Mouse (Mus musculus) NIH3T3 (cell line): ENCODE data around the gene Map3k6.

Experiments
- DNase-seq: peaks from one replicate; pipeline ENCODE4 v3.0.0-alpha.2; 2012; ENCODE audit warnings: low read depth

The Map3k6 gene

DNA sequence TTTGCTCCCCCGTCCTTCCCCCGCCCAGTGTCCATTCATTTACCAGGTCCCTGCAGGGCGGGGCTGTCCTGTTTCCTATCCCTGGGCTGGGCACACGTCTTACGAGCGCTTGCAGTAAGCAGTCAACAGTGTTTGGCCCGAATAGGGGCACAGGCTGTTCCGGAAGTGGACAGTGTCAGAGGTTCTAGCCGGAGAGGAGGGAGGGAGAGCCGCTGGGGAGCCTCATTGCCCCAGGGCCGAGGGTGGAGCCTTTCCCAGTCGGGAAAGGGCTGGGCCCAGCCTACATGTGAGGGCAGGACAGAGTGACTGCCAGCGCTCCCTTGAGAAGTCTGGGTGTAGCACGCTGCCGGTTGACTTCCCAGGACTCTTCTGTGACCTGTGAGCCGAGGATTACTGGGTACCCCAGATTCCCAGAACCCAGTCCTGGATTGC lies at the start of gene Map3k6:
TSS of gene Map3k6 (plus strand) at position 329 of the 432 bp plus-strand sequence.
- peak; percentile 67 for DNase-seq

DNA sequence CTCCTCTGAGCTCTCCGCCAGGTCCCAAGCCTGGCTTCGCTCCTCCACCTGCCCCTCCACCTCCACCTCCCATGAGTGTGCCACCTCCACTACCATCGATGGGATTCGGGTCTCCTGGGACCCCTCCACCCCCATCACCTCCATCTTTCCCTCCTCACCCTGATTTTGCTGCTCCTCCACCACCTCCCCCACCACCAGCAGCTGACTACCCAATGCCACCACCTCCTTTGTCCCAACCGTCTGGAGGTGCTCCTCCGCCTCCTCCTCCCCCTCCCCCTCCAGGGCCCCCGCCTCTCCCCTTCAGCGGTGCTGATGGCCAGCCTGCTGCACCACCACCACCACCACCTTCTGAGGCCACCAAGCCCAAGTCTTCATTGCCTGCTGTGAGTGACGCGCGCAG lies 46.1 kb upstream of the Map3k6 start:
- no peak for DNase-seq

DNA sequence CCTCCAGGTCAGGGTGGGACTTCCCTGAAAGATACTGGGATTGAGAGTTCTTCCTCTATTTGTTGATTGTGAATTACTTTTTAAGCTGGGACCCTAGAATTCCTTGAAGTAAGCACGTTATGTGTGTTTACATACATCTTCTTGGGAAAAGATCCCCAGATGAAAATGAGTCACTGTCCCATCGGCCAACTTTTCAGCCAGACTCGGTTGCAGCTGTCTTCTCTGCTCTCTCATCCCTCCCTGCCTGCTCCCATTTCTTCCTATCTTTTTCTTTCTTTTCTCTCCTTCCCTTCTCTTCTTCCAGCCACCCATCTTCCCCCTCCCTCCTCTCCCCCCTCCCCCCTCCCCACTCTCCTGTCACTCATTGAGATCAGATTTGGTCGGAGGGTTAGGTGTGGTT lies 45.6 kb upstream of the Map3k6 start:
- no peak for DNase-seq

DNA sequence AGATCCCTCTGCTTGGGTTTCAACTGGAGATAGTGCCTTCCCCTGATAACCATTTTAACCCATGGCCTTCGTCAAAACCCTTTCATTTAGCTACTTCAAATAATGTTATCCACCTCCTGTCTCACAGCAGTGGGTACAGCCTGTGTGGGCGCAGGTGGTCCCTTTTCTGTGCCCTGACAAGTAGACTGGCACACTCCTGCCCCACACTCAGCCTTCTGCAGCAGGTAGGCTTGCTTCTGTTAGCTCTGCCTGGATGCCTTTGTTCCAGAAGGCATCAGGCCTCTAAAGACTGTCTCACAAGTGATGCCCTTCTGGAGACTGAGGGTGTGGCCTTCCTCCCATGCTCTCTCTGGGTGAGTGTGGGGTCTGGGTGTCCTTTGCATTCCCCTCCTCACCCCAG lies 44.5 kb upstream of the Map3k6 start:
- no peak for DNase-seq

DNA sequence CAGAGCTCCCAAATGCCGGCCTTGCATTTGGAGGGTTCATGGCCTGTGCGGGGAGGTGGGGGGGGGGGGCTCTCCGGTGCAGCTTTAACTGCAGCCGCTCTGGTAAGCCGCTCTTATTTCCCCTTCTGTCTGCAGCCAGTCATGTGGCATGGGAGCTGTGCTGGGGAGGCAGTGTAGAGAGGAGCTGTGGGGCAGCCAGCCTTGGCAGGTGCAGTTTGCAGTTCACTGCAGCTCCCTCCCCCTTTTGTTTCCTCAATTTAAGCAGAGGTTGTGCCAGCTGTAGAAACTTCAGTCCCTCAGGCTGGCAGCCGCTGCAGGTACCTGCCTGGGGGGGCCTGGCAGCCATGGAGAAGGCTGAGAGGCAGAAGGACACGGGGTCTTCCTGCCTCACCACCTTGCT lies 43.8 kb upstream of the Map3k6 start:
- no peak for DNase-seq

DNA sequence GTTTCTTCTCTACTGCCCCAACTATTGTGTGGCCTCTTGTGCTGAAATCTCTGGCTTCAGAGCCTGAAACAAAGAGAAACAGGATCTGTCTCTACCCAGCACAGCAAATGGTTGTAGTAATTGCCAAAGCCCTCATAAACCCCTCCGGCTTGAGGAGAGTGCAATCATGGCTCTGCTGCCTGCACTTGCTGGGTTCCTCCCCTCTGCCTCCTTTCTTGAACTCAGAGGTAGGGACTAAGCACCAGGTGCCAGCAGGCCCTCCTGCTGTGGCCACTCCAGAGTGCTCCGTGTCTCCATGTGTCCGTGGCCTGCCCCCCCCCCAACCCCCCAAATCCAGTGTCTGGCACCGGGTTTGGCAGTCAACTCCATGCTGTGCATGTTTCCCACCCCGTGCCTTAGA lies 43.3 kb upstream of the Map3k6 start:
- no peak for DNase-seq

DNA sequence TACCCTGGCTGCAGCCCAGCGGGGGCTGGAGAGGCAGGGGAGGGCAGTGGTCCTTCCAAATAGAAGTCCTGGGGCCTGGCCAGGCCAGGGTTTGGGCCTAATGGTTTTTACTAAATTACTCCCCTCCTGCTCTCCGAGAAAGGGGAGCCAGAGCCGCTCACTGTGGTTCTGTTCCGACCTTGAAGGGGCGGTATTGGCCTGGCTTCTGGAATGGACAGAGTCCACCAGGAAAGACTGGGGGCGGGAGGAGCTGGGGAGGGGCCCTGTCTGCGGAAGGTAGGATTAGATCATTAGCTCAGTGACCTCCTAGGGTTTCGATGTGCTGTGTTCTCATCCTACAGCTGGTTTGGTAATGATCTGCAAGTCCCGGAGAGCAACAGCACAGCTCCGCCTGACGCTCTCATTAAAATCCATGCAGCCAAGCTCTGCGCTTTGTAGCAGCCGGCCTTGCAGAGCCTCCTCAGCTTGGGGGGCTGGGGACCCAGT lies 42.8 kb upstream of the Map3k6 start:
- DNase-seq, result no peak

DNA sequence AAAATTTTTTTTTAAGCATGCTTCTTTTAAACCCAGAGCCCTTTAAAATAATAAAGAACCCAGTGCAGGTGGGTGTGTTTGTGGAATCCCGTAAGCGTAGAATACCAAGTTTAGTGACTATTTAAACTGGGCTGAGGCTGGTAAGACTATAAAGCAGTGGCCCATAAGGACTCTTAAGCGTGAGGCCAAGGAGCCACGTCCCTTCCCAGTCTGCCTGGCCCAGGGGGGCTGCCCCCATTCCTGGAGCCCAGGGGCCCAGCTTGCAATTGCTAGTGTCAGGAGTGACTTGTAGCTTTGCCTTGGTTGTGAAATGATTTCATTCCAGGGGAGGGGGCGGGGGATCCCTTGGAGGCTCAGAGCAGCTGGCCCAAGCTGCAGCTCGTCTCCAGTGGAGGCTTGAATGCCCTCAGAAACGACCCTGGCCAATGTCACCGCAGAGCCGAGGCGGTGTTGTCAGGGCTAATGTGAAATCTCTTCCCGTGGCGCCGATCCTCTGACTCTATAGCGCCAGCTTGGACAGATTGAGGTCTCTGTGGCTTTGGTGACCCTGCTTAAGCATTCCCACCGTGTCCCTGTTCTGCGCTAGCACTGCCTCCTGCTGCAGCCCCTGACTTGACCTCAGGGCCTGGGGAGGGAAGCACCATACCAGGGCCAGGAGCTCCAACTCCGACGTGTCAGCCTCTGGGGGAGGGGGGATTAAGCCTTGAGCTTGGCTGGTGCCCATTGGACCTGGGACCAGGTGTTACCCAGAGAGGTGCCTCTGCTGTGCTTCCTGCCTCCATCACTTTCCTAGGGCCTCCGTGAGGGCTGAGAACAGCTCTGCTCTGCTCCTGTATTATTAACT lies 42.1 kb upstream of the Map3k6 start:
- DNase-seq, result no peak

DNA sequence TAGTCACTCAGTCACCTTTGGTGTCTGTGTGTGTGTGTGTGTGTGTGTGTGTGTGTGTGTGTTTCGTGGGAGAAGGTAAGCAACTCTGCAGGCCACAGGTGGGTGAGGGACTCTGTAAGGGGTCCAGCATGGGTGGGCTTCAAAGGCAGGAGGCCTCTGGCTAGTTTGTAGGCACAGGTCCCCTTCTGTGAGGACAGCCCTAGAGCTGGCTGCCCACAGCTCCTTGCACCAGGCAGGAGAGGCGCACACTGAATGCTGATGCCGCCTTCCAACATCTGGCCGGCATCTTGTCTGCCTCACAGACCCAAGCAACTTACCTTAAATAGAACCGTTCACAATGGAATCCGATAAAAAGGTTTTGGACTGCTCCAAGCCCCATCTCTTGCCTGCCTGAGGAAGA lies 40.9 kb upstream of the Map3k6 start:
- no peak for DNase-seq

DNA sequence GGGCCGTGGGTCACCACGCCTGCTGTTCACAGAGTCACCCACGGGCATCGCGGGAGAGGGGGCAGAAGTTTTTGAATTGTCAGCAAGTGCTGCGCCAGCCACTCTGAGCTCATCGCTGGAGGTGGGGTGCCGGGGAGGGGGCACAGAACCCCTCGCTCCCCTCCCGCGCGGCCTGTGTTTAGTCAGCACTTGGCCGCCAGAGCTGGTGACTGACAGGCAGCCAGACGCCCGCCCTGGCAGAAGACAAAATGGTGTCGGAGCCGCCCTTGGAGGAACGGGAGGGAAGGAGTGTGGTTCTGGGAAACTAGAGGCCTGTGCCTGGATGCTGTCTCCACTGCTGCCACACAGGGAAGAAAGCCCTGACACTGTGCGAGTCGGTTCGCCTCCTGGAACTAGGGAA lies 40.3 kb upstream of the Map3k6 start:
- DNase-seq, result no peak

DNA sequence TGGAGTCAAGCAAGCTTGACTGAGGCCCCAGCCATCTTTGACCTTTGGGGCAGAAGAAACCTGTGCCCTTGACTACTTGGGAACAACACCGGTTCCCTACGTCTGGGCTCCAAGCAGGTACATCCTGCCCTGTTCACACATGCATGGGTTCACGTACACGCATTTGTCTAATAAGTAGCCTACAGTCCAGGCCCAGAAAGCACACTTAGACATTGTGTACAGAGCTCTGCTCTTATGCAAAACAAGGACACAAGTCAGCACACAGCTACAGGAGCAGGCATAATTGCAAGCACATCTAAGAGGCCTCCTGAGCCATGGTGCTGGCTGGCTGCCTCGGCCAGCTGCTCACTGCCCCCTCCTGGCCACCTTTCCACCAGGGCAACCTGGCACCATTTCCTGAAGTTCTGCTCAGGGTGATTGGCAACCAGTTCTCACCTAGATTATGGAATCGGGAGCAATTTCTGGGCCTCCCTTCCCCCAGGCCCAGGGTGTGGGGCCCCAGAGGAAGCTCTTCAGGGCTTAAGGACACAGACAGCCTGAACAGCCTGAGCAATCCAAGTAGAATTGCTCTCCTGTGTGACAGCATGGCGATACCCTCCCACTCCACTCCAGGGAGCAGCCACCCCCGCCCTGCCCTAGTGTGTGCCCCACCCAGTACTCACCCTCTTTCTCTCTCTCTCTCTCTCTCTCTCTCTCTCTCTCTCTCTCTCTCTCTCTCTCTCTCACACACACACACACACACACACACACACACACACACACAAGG lies 39.4 kb upstream of the Map3k6 start:
- DNase-seq, result peak; percentile 81

DNA sequence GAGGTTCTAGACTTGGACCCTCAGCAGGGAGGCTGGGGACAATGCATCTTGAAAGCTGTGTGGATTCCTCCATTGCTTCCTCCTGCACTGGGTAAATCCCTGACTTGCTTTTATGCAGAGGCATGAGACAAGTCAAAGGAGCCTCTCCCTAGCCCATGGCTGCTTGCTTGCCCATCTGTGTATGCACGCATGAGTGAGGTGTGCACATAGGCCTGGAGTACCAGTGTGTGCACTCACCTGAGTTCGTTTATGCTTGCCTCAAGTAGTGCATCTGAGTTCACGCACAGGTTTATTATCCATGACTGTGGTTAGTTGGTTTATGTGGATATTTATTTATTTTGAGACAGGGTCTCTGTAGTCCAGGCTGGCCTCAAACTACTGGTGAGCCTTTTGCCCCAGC lies 38.4 kb upstream of the Map3k6 start:
- DNase-seq, result no peak

DNA sequence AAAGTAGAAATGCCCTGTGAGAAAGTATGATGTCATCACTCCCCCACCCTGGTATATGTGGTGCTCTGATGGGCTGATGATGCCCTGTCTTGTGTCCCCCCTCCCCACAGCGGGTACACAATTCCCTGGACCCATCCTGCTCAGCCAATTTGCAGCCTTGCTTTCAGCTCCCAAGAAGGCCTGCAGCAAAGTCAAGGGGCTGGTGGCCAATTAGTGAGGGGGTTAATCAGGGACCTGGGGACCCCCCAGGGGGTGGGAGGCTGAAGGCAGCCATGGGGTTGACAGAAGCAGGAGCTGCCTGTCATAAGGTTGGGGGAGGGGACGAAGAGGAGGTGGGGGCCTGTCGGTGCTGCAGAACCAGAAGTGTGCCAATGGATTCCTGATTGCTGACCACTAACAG lies 37.0 kb upstream of the Map3k6 start:
- no peak for DNase-seq

DNA sequence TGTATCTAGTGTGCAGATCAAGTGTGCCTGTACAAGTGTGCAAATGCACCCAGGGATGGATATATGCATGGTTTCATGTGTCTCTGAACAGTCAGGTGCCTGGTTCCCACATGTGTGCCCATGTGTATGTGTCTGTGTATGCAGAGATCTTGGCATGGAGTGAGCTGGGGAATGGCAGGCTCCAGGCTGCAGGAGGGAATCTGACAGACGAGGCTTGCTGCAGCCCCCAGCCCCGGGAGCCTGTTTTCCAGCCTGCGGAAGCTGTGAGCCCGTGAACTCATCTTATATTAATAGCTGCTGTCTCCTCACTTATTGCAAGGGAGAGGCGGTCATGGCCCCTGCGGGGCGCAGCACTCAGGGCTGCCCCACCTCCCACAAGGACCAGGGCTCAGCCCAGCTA lies 36.2 kb upstream of the Map3k6 start:
- no peak for DNase-seq

DNA sequence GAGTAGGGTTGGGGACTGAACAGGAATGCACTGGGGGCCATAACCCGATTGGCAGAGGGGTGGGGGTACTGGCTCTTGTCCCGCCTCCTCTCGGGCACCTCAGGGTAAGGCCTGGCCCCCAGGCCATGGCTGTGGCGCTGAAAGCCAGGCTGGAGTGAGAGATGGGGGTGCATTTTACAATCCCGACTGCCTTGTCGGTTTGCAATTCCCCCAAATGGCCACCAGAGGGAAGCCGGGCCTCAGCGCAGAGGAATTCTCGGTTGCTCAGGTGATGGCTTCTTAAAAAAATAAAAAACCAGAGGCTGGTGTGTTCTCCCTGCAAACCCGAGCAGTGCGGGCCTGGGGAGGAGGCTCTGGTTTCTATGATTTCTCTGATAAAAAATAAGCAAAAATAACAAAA lies 31.3 kb upstream of the Map3k6 start:
- DNase-seq, result peak; percentile 78

DNA sequence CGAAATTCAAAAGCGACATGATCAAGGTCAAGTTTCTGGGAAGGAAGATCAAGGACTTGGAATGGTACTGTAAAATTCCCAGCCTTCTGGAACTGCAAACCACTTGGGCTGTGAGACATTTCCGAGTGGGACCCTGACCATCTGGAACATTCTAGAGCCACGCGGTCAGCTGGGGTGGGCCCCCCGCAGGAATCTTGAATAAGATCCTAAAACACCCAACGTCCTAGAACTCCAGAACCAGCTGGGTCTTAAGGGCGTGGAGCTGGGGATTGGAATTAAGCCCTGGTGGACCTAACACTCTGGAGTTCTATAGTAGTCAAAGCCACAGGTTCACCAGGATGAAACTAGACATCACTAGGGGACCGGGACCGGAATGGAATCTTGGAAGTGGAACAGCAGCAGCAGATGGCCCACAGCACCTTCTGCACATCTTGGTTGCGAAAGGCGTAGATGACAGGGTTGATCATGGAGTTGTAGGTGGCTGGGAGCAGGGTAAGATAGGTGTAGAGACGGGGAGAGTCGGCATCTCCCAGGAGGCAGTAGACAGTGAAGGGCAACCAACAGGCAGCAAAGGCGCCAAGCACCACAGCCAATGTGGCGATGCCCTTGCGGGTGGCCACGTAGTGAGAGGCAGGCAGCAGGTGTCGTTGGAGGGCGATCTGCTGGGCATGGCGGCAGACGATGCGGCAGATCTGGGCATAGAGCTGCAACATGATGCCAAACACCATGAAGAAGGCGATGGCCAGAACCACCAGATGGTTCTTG lies 30.4 kb upstream of the Map3k6 start:
- no peak for DNase-seq

DNA sequence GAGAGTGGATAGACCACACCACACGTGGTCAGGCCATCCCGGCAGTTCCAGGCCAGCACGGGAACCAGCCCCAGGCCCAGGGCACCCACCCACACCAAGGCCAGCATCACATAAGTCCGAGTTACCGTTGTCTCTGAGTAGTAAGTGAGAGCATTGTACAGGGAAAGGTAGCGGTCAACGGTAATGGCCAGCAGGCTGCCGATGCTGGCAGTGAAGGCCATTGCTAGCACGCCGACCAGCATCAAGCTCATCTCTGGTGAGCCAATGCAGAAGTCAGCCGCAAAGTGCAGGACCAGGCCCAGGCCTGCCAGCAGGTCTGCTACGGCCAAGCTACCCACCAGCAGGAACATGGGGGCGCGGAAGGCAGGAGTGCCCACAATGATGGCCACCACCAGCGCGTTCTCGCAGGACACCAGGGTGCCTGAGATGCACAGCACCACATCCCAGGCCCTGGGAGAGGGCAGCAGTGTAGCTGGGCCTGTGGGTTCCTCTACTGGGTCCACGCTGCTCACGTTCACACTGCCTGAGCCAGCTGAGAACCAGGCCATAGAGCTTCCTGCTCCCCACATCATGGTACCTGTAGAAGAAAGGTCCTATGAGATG lies 29.7 kb upstream of the Map3k6 start:
- no peak for DNase-seq

DNA sequence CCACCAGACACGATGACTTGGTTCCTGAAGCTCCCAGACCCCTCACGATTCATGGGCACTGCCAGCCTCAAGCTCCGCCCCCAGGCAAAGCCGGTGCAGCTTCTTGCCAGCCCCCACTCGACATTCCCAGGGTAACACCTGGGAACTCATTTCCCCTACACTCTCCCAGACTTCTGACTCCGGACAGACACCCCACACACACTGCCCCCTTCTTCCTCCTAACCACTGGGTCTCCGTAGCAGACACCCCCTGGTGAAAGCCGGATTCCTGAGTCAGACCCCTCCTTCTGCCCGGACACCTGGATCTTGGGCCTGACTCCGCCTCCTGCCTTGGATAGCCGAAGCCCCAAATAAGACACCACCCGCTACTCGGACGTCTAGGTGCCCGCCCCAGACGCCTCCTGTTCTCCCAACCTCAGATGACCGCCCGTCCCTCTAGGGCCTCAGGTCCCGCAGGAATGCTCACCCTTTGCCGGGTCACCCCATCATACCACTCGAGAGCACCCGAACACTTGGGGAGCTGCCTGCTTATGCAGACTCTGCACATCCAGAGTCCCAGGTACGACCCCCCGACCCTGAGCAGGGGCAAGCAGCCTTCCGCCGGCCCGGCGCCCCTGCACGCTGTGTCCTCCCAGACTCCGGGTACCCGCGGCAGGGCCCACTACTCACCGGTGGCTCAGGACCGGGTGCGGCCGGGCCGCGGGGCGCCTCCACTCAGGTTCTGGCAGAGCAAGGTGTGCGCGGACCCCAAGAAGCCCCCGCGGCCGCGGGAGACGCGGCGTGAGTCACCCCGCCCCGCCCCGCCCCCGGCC lies 28.7 kb upstream of the Map3k6 start, which contains the start of the genes Cd164l2 and Gpr3:
TSS of gene Cd164l2 (plus strand) at position 381 of the 811 bp plus-strand sequence.
TSS of gene Gpr3 (minus strand) at position 786 of the 811 bp plus-strand sequence.
- DNase-seq, result no peak

DNA sequence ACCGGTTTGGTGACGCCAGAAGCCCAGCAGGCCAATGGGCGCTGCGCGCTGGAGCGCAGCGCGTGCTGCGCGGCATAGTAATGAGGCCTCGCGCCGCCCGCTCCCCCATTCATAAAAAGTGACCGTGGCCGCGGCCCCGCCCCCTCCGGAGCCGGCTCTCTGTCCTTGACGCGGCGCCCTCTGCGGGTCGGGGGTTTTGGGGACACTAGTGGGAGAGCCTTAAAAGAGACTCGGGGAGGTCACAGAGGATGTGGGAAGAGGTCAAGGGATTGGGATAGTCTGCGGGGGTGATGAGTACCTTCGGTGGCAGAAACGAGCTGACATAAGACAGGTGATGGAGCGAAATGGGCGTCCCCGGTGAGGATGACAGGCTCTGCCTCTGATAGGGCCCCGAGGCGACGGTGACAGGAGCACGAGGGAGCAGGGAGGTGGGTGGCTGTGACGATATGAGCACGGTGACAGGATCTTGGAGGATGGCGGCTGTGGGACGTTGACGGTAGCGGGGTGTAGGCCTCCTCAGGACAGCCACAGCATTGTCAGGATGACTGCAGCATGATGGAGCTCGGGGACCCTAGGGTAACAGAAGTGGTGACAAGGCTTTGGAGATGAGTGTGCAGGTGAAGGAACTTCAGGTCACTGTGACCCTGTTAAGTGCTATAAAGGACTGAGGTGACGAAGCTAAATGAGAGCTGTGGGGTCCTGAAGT lies 27.9 kb upstream of the Map3k6 start:
- DNase-seq, result peak; percentile 86

DNA sequence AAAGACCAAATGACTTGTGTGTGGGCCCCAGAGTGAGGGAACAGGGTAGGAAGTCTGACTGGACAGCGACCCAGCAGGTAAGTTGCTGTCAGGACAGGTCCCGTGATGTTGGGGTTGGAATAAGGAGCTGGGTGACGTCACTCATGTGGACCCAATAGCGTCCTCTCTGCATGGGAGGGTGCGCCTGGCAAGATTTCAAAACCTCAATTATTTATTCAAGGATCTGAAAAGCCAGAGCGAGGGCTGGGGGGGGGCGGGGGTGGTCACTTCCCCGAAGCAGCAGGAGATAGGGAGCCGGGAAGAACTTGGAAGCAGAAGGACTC lies 27.4 kb upstream of the Map3k6 start:
- peak; percentile 63 for DNase-seq

DNA sequence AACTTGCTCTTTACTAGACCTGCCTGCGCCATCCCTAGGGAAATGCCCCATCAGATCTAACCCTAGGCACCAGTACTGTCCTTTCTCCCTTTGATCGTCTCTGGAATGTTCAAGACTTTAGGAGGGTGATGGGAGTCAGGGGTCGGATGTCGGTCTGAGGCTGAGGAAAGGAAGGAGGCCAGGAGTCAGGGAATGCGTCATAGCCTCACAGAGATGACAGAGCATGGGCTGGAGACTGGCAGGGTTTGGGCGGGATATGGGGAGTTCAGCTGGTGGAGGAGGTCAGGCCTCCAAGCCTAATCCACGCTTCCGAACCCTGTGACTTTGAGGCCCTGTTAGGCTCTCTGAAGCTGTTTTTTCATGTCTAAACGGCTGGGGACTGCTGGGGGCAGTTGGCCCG lies 27.0 kb upstream of the Map3k6 start:
- DNase-seq, result peak; percentile 52
